Mouse (Mus musculus) cerebellum, adult 8-10 months (tissue): ENCODE measurements around the gene Isl1.

Experiments
- DNase-seq: peaks from one replicate; pipeline ENCODE4 v3.0.0; 2022

The Isl1 gene

GRCm38 (mm10) chr13:116309584-116310462 is at the start of gene Isl1:
TSS of gene Isl1 (minus strand) at chr13:116309689.
- no peak for DNase-seq

- DNase-seq: no peak
These were observed 26.3 kb upstream of the Isl1 start for GRCm38 (mm10) chr13:116335763-116336162.

GRCm38 (mm10) chr13:116313636-116314530 is 4.4 kb upstream of the Isl1 start:
- no peak for DNase-seq

- DNase-seq: no peak
These were observed 2.6 kb upstream of the Isl1 start for GRCm38 (mm10) chr13:116311871-116312720.

- no peak for DNase-seq
These were observed 1.5 kb upstream of the Isl1 start for GRCm38 (mm10) chr13:116311011-116311410.

- no peak for DNase-seq
These were observed 925 bp upstream of the Isl1 start for GRCm38 (mm10) chr13:116310463-116310765.

GRCm38 (mm10) chr13:116308933-116309583 is 431 bp downstream of the Isl1 start:
- DNase-seq: no peak

- no peak for DNase-seq
These were observed 1.2 kb downstream of the Isl1 start for GRCm38 (mm10) chr13:116308121-116308932.

GRCm38 (mm10) chr13:116306591-116306990 is 2.9 kb downstream of the Isl1 start:
- no peak for DNase-seq

GRCm38 (mm10) chr13:116305721-116306120 is 3.8 kb downstream of the Isl1 start:
- DNase-seq: no peak

- DNase-seq: no peak
These were observed 4.6 kb downstream of the Isl1 start for GRCm38 (mm10) chr13:116304713-116305470.

- no peak for DNase-seq
These were observed 5.7 kb downstream of the Isl1 start for GRCm38 (mm10) chr13:116303766-116304165.

- DNase-seq: no peak
These were observed 6.6 kb downstream of the Isl1 start for GRCm38 (mm10) chr13:116302861-116303260.

- DNase-seq: no peak
These were observed 7.8 kb downstream of the Isl1 start for GRCm38 (mm10) chr13:116301706-116302105.

GRCm38 (mm10) chr13:116299241-116299640 is 10.2 kb downstream of the Isl1 start:
- no peak for DNase-seq

GRCm38 (mm10) chr13:116298641-116299170 is 10.8 kb downstream of the Isl1 start:
- DNase-seq: no peak

- no peak for DNase-seq
These were observed 11.5 kb downstream of the Isl1 start for GRCm38 (mm10) chr13:116298001-116298400.

- DNase-seq: no peak
These were observed 12.3 kb downstream of the Isl1 start for GRCm38 (mm10) chr13:116297048-116297811.

- no peak for DNase-seq
These were observed 14.1 kb downstream of the Isl1 start for GRCm38 (mm10) chr13:116295401-116295800.

- no peak for DNase-seq
These were observed 14.8 kb downstream of the Isl1 start for GRCm38 (mm10) chr13:116294734-116295133.
